24 mouse cellular contexts compared by ENCODE assay signal in genomic region chr4:69852637-69853036, GRCm38 (mm10).
"Had no signal": no experiment of that assay in that cellular context is flagged by ENCODE, and none has a peak within 500 bp of the region (broad histone marks: within the 10 kb centered on the region; RNA-seq: fewer than 3 reads in every experiment).

No protein-coding gene starts in this region.

- H3K4me1 ChIP-seq: embryonic facial prominence, embryonic 10.5 days; embryonic facial prominence, embryonic 12.5 days; embryonic facial prominence, embryonic 13.5 days; embryonic facial prominence, embryonic 15.5 days; forebrain, embryonic 10.5 days; forebrain, embryonic 12.5 days; forebrain, embryonic 13.5 days; forebrain, embryonic 15.5 days; heart, embryonic 10.5 days had no signal

- H3K9ac ChIP-seq: embryonic facial prominence, embryonic 12.5 days; embryonic facial prominence, embryonic 13.5 days; embryonic facial prominence, embryonic 15.5 days; forebrain, embryonic 12.5 days; forebrain, embryonic 13.5 days; forebrain, embryonic 15.5 days; forebrain, postnatal 0 days had no signal

- H3K9me3 ChIP-seq: embryonic facial prominence, embryonic 10.5 days; embryonic facial prominence, embryonic 12.5 days; embryonic facial prominence, embryonic 13.5 days; embryonic facial prominence, embryonic 15.5 days; forebrain, embryonic 10.5 days; forebrain, embryonic 12.5 days; forebrain, embryonic 13.5 days; forebrain, embryonic 15.5 days; heart, embryonic 10.5 days had no signal

- H3K4me3 ChIP-seq: embryonic facial prominence, embryonic 10.5 days; embryonic facial prominence, embryonic 12.5 days; embryonic facial prominence, embryonic 13.5 days; embryonic facial prominence, embryonic 15.5 days; erythroblast, embryonic 14.5 days; forebrain, embryonic 10.5 days; forebrain, embryonic 12.5 days; forebrain, embryonic 13.5 days; forebrain, embryonic 15.5 days; gastrocnemius, adult 2 months; heart, adult 2 months; heart, embryonic 10.5 days had no signal

- DNase-seq: cerebellum, postnatal 10 days; cerebellum, postnatal 14 days; cerebellum, postnatal 25 days; cerebellum, postnatal 36 days; embryo, embryonic 11 days; forebrain, postnatal 0 days; gastrocnemius, adult 2 months; gastrocnemius, postnatal 10 days; gastrocnemius, postnatal 14 days; gastrocnemius, postnatal 25 days; gastrocnemius, postnatal 36 days; heart, adult 11 months; heart, adult 18-20 months; heart, adult 2 months had no signal

- H3K27ac ChIP-seq: embryonic facial prominence, embryonic 10.5 days; embryonic facial prominence, embryonic 12.5 days; embryonic facial prominence, embryonic 13.5 days; embryonic facial prominence, embryonic 15.5 days; forebrain, embryonic 10.5 days; forebrain, embryonic 12.5 days; forebrain, embryonic 13.5 days; forebrain, embryonic 15.5 days; gastrocnemius, adult 2 months; heart, adult 2 months; heart, embryonic 10.5 days had no signal

- H3K36me3 ChIP-seq: embryonic facial prominence, embryonic 10.5 days; embryonic facial prominence, embryonic 12.5 days; embryonic facial prominence, embryonic 13.5 days; embryonic facial prominence, embryonic 15.5 days; forebrain, embryonic 10.5 days; forebrain, embryonic 12.5 days; forebrain, embryonic 15.5 days; heart, embryonic 10.5 days had no signal
